Mouse (Mus musculus) heart, adult 2 months (tissue): ENCODE results near the gene Gm11172. TPM values are rescaled to one million over a fixed set of nuclear protein-coding genes. Genes with fewer than 3 reads are reported as not detected.
"Not testable (repeated sequence)": the region's sequence is repeated elsewhere in the genome, so short reads cannot be mapped to it uniquely, and the experiment has no call there.

ENCODE experiments used
- DNase-seq, 2 experiments: peaks; one replicate each; pipeline ENCODE4 v3.0.0; 2021
- H3K27ac ChIP-seq: fragments of 200-600 bp; 2 replicates; pipeline ENCODE4 v1.8.1; 2022
- H3K27me3 ChIP-seq: fragments of 200-500 bp; 2 replicates; pipeline ENCODE4 v1.6.1; 2012; ENCODE audit warnings: mild to moderate bottlenecking, low read length, inconsistent platforms, mixed read lengths; ENCODE audit not compliant: control insufficient read depth, insufficient read depth
- H3K36me3 ChIP-seq: fragments of 200-500 bp; 2 replicates; pipeline ENCODE4 v1.6.1; 2012; ENCODE audit warnings: low read length, inconsistent platforms; ENCODE audit not compliant: control insufficient read depth, insufficient read depth
- H3K4me1 ChIP-seq: fragments of 200-500 bp; 2 replicates; pipeline ENCODE4 v1.6.1; 2011; ENCODE audit warnings: low read length; ENCODE audit not compliant: control insufficient read depth, insufficient read depth
- H3K4me3 ChIP-seq: fragments of 200-600 bp; 2 replicates; pipeline ENCODE4 v1.8.1; 2022
- H3K79me2 ChIP-seq: fragments of 200-500 bp; replicated peaks from 2 replicates; pipeline ENCODE4 v1.6.1; 2012; ENCODE audit warnings: mild to moderate bottlenecking, inconsistent platforms, low read length, moderate library complexity, mixed read lengths; ENCODE audit not compliant: control insufficient read depth, insufficient read depth
- H3K9ac ChIP-seq: fragments of 200-500 bp; 2 replicates; pipeline ENCODE4 v1.6.1; 2012; ENCODE audit warnings: low read depth, mild to moderate bottlenecking, control low read depth, inconsistent platforms, low read length, mixed read lengths
- CTCF ChIP-seq: fragments of 200-600 bp; IDR thresholded peaks from 2 replicates; pipeline ENCODE4 v1.8.1; 2022; ENCODE audit warnings: antibody characterized with exemption, mild to moderate bottlenecking, moderate library complexity
- EP300 ChIP-seq: fragments of 200-500 bp; IDR thresholded peaks from 2 replicates; pipeline ENCODE4 v1.6.1; 2011; ENCODE audit warnings: low read depth, low read length, control low read depth; ENCODE audit not compliant: insufficient read depth
- POLR2A ChIP-seq: fragments of 200-500 bp; IDR thresholded peaks from 2 replicates; pipeline ENCODE4 v1.6.1; 2011; ENCODE audit warnings: mild to moderate bottlenecking, low read depth, low read length, control low read depth; ENCODE audit not compliant: insufficient read depth
- WGBS: fragments of 180-500 bp; shearing (Covaris S2); methylation state at CpG from one replicate; pipeline ENCODE4 v1.1.7; 2018; 5-methylcytosine and 5-hydroxymethylcytosine counted together
- intact Hi-C: fragments of 180-260 bp; cut with DNase I; formaldehyde crosslinking; loops from one replicate; pipeline ENCODE4 v1.15.1; 2025
- polyA plus RNA-seq: library from polyadenylated mRNA; depleted of rRNA; stranded (reverse); fragments of >200 nt; gene quantifications from 2 replicates; pipeline ENCODE4 v1.2.3, GENCODE M21; 2012; rRNA removed
- total RNA-seq, 2 experiments: library from RNA; stranded (reverse); gene quantifications; 2 replicates each; pipeline ENCODE4 v1.2.3; 2021

Gene Gm11172
- total and polyA plus RNA-seq, 3 experiments, result not detected

DNA sequence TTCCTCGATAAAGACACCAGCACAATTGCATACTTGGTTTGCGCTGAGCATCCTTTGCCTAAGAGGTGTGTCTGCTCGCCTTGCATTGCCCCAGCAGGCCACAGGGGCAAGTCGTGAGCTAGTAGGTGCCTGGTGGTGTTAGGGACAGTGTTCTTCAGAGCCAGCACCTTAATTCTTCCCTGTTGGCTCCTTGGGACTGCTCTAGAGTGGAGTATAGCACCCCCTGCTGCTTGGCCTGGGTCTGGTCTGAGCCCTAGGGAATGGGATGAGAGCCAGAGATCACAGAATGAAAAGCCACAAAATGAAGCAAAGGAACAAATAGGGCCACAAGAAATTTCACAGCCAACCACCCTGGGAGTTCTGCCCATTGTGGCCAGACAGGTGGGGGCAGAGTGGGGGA is 33.8 kb downstream of the Gm11172 start:
- DNase-seq, result peak; percentile 62 to 76
- intact Hi-C loops, result loop anchor here (1.0 to 10.0 kb wide), 4 partner anchors 60 to 276 kb away; no protein-coding TSS in a partner anchor
- no peaks in the 10 kb centered on the region for H3K36me3 ChIP-seq
- H3K4me3 ChIP-seq, result no peak overlapping the region
- WGBS, result 62% methylated on average over 4 of the region's 4 CpGs
- H3K9ac ChIP-seq, result no peak overlapping the region
- H3K27me3 ChIP-seq, result no peaks in the 10 kb centered on the region
- H3K79me2 ChIP-seq, result no peaks in the 10 kb centered on the region
- H3K4me1 ChIP-seq, result peaks cover 17% of the 10 kb centered on the region
- no peak overlapping the region for H3K27ac ChIP-seq
- TF ChIP-seq CTCF, result peak; percentile 84
- no peak for TF ChIP-seq POLR2A
- TF ChIP-seq EP300, result 0 out of 2 replicates have a peak, but pooled peaks have one; percentile 63

- Histone ChIP-seq H3K79me2 (no peaks in the 10 kb centered on the region), H3K4me1 (peaks cover 14% of the 10 kb centered on the region), H3K27me3 (no peaks in the 10 kb centered on the region), H3K9ac (no peak overlapping the region), H3K27ac (peak overlapping the region; percentile 70), H3K4me3 (no peak overlapping the region), H3K36me3 (no peaks in the 10 kb centered on the region)
- intact Hi-C loops, result loop anchor here (10.0 kb wide), 1 partner anchor 185 kb away; no protein-coding TSS in a partner anchor
- DNase-seq, result peak; percentile 70 to 78
- WGBS, result 48% methylated on average over 12 of the region's 12 CpGs
- TF ChIP-seq EP300 (0 out of 2 replicates have a peak, but pooled peaks have one; percentile 14), POLR2A (no peak), CTCF (no peak)
These were observed 37.5 kb downstream of the Gm11172 start for GRCm38 (mm10) chr16:10849965-10850861.

DNA sequence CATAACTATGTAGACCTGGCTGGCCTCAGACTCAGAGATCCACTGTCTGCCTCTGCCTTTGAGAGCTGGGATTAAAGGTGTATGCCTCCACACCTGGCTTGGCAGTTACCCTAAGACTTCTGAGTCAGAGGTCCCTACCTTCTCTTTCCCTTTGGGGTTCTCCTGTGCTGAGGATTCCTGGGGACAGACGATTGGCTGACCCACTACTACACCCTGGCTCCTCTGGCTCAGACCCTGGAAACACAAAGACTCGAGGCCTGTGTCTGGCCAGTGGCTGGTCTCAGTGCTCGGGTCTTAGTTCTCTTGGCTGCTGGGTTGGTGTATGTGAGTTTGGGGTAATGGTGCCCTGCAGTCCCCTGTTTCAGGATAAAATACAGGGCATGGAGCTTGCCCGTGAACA is 38.2 kb downstream of the Gm11172 start:
- Histone ChIP-seq H3K36me3 (no peaks in the 10 kb centered on the region), H3K4me3 (no peak overlapping the region), H3K27ac (peak overlapping the region; percentile 70), H3K27me3 (no peaks in the 10 kb centered on the region), H3K9ac (no peak overlapping the region), H3K79me2 (no peaks in the 10 kb centered on the region), H3K4me1 (peaks cover 14% of the 10 kb centered on the region)
- 70% methylated on average over 4 of the region's 4 CpGs for WGBS
- intact Hi-C loops, result no loop called here
- TF ChIP-seq CTCF (no peak), EP300 (no peak), POLR2A (no peak)
- no peak for DNase-seq

GRCm38 (mm10) chr16:10852216-10852615 is 39.5 kb downstream of the Gm11172 start:
- H3K9ac ChIP-seq, intact Hi-C loops, H3K79me2 ChIP-seq, H3K36me3 ChIP-seq, H3K4me3 ChIP-seq, H3K27ac ChIP-seq, DNase-seq, H3K27me3 ChIP-seq: not testable (repeated sequence)
- peaks cover 14% of the 10 kb centered on the region for H3K4me1 ChIP-seq
- 94% methylated on average over 10 of the region's 10 CpGs for WGBS

DNA sequence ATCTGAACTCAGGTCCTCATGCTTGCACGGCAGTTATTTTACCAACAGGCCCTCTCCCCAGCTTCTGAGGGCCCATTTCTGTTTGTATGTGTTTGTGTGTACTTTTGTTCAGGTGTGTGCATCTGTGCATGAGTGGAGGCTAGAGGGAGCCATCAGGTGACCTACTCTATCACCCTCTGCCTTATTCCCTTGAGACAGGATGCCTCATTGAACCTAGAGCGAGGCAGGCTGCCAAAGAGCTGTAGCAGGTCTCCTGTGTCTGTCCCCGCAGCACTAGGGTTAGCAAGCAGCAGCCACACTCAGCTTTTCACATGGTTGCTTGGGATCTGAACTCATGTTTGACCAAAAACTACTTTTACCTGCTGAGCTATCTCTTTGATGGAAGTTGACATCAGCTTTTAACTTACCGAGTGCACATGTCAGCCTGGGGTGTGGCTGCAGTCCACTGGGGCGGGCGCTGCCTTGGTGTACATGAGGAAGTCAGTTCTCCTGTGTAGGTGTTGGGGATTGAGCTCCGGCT is 47.1 kb downstream of the Gm11172 start:
- H3K27ac ChIP-seq, result no peak overlapping the region
- no peak for TF ChIP-seq POLR2A
- no peak for TF ChIP-seq CTCF
- TF ChIP-seq EP300, result no peak
- no peaks in the 10 kb centered on the region for H3K36me3 ChIP-seq
- no peak overlapping the region for H3K4me3 ChIP-seq
- intact Hi-C loops, result no loop called here
- peaks cover 9% of the 10 kb centered on the region for H3K4me1 ChIP-seq
- no peaks in the 10 kb centered on the region for H3K27me3 ChIP-seq
- 80% methylated on average over 7 of the region's 7 CpGs for WGBS
- H3K9ac ChIP-seq, result no peak overlapping the region
- H3K79me2 ChIP-seq, result no peaks in the 10 kb centered on the region
- no peak for DNase-seq

DNA sequence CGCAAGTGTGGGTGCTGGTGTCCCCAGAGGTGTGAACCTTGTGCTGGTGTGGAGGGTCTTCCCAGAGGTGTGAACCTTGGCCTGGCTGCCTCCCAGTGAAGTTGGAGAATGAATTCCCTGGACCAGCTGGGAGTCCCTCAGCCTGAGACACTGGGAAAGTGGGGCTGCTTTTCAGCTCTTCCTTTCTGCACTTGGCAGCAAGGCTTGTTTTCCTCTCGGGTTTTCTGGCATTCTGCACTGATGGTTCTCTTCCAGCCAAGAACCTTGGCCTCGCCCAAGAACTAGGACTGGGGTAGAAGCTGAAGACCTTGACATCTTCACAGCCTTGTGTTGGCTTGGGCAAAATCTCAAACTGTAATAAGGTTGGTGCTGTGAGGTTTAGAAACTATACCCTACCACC is 48.7 kb downstream of the Gm11172 start:
- TF ChIP-seq POLR2A (no peak), EP300 (no peak), CTCF (no peak)
- intact Hi-C loops, result no loop called here
- DNase-seq, result peak; percentile 53 to 68

More for the DNA sequence above, 48.7 kb downstream of the Gm11172 start:
- Histone ChIP-seq H3K27me3 (no peaks in the 10 kb centered on the region), H3K4me3 (no peak overlapping the region), H3K27ac (peak overlapping the region; percentile 45), H3K36me3 (no peaks in the 10 kb centered on the region), H3K9ac (no peak overlapping the region), H3K4me1 (peaks cover 9% of the 10 kb centered on the region), H3K79me2 (no peaks in the 10 kb centered on the region)
- 44% methylated on average over 3 of the region's 3 CpGs for WGBS

Other genes with a start within 250 kb of the Gm11172 start
- gene Socs1, start 27.4 kb upstream of the Gm11172 start, total RNA-seq, result under 1 TPM; 0.34 to 0.48 TPM
- gene Socs1, start 27.4 kb upstream of the Gm11172 start, polyA plus RNA-seq, result 0.94 and 1.2 TPM in 2 replicates
- gene Tnp2, start 24.3 kb upstream of the Gm11172 start, total RNA-seq, result not detected
- 4.9 and 6.8 TPM in 2 replicates for gene Tnp2, start 24.3 kb upstream of the Gm11172 start, polyA plus RNA-seq
- gene Prm3, start 22.0 kb upstream of the Gm11172 start, total RNA-seq, result not detected
- gene Prm3, start 22.0 kb upstream of the Gm11172 start, polyA plus RNA-seq, result 0.41 TPM in 1 of 2 replicates, not detected in the other
- not detected for gene Prm2, start 16.8 kb upstream of the Gm11172 start, total RNA-seq
- 4.9 and 5.7 TPM in 2 replicates for gene Prm2, start 16.8 kb upstream of the Gm11172 start, polyA plus RNA-seq
- not detected for gene Prm1, start 7.1 kb upstream of the Gm11172 start, total RNA-seq
- gene Prm1, start 7.1 kb upstream of the Gm11172 start, polyA plus RNA-seq, result 4.7 and 5.2 TPM in 2 replicates
- gene Rmi2, start 22.1 kb downstream of the Gm11172 start, total RNA-seq, result under 1 TPM; 0.26 to 0.30 TPM
- gene Rmi2, start 22.1 kb downstream of the Gm11172 start, polyA plus RNA-seq, result 0.45 and 0.47 TPM in 2 replicates
- gene Snn, start 248.0 kb downstream of the Gm11172 start, total RNA-seq, result 10 to 100 TPM; 22.6 to 32.3 TPM
- 23.9 and 32.2 TPM in 2 replicates for gene Snn, start 248.0 kb downstream of the Gm11172 start, polyA plus RNA-seq